Mouse (Mus musculus): ENCODE measurements around the gene Sdc1. TPM values are rescaled to one million over a fixed set of nuclear protein-coding genes. Genes with fewer than 3 reads are reported as not detected.

Gene Sdc1
- polyA plus RNA-seq, 1 experiment = 1.1 TPM

- Histone ChIP-seq H3K36me3 (replicated peaks; ENCODE audit: low read length) (no peaks in the 10 kb centered on the region), H3K27me3 (replicated peaks) (peaks cover 13% of the 10 kb centered on the region), H3K4me1 (no peaks in the 10 kb centered on the region), H3K4me3 (replicated peaks) (no peak overlapping the region), H3K9me3 (peaks cover 9% of the 10 kb centered on the region)
- TF ChIP-seq GATA1 (IDR thresholded peaks at IDR 0.05; ENCODE audit: borderline replicate concordance, low read length) = no peak
- no peak for TF ChIP-seq FLI1 (IDR thresholded peaks at IDR 0.05; ENCODE audit: low read length)
These were observed 27.4 kb downstream of the Sdc1 start for GRCm38 (mm10) chr12:8798486-8799020.

GRCm38 (mm10) chr12:8803421-8804076 is 32.4 kb downstream of the Sdc1 start:
- Histone ChIP-seq H3K27me3 (replicated peaks) (peaks cover 10% of the 10 kb centered on the region), H3K36me3 (replicated peaks; ENCODE audit: low read length) (no peaks in the 10 kb centered on the region), H3K4me3 (replicated peaks) (no peak overlapping the region), H3K9me3 (0 out of 2 replicates have a peak, but pooled peaks cover 5% of the 10 kb centered on the region), H3K4me1 (peaks cover 6% of the 10 kb centered on the region; the same call in 1 of the 2 replicates)
- TF ChIP-seq GATA1 (IDR thresholded peaks at IDR 0.05; ENCODE audit: borderline replicate concordance, low read length) (no peak), FLI1 (IDR thresholded peaks at IDR 0.05; ENCODE audit: low read length) (no peak)

DNA sequence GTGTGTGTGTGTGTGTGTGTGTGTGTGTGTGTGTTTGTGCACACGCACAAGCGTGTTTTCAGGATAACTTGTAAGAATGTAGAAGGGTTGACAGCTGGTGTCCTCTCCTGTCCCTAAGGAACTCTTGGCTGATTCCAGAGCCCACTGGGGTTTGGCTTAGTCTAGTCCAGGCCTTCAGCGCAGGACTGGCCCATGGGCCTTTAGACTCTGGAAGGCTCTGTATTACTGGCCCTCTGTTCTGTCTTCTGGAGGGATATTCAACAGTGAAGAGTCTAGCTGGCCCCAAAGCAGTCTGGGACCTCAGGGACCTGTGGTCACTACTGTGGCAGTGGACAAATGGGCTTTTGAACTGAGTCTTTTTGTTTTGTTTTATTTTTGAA is 32.9 kb downstream of the Sdc1 start:
- Histone ChIP-seq H3K9me3 (0 out of 2 replicates have a peak, but pooled peaks cover 5% of the 10 kb centered on the region), H3K27me3 (replicated peaks) (peaks cover 10% of the 10 kb centered on the region), H3K36me3 (replicated peaks; ENCODE audit: low read length) (no peaks in the 10 kb centered on the region), H3K4me1 (peaks cover 6% of the 10 kb centered on the region; the same call in 1 of the 2 replicates), H3K4me3 (replicated peaks) (no peak overlapping the region)
- TF ChIP-seq FLI1 (IDR thresholded peaks at IDR 0.05; ENCODE audit: low read length) = no peak
- no peak for TF ChIP-seq GATA1 (IDR thresholded peaks at IDR 0.05; ENCODE audit: borderline replicate concordance, low read length)

DNA sequence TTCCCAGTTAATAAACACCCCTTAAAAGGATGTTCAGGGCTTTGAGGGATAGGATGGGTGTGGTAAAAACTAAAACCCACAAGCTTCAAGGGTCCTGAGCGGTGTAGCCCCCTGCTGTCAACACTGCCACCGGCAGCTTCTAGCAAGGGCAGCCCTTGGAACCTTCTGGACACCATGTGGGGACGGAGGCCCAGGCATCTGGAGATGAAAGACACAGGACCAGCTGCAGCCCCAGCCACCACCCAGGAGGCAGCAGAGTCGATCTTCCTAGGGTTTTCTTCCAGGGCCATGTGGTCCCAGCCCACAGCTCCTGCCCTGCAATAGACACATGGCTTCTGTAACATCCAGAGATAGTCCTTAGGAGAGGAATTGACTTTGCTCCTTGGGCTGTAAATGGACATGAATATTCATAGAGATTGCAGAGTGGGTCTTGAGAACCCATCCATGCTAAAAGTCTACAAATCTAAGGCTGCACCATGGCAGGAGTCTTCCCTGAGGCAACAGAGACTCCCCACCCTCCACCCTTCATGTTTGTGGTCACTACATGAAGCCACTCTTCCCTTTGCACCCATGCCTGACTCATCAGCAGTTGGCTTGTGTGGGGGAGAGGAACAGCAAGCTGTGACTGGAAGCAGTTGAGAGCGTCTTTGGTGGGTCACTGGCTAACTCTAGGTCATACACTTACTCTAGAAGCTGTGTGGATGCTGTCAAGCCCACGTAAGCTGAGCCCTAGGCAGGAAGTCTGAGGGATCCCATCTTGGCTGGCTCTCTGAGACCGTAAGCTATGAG is 34.0 kb downstream of the Sdc1 start:
- H3K27me3 ChIP-seq (replicated peaks) = peaks cover 15% of the 10 kb centered on the region
- 0 out of 2 replicates have a peak, but pooled peaks cover 5% of the 10 kb centered on the region for H3K9me3 ChIP-seq
- H3K4me3 ChIP-seq (replicated peaks) = no peak overlapping the region
- H3K36me3 ChIP-seq (replicated peaks; ENCODE audit: low read length) = no peaks in the 10 kb centered on the region
- H3K4me1 ChIP-seq = peaks cover 6% of the 10 kb centered on the region; the same call in 1 of the 2 replicates
- TF ChIP-seq GATA1 (IDR thresholded peaks at IDR 0.05; ENCODE audit: borderline replicate concordance, low read length) = no peak
- TF ChIP-seq FLI1 (IDR thresholded peaks at IDR 0.05; ENCODE audit: low read length) = no peak

GRCm38 (mm10) chr12:8809086-8809485 is 38.0 kb downstream of the Sdc1 start:
- peaks cover 6% of the 10 kb centered on the region; the same call in 1 of the 2 replicates for H3K4me1 ChIP-seq
- TF ChIP-seq GATA1 (IDR thresholded peaks at IDR 0.05; ENCODE audit: borderline replicate concordance, low read length) = no peak
- no peak for TF ChIP-seq FLI1 (IDR thresholded peaks at IDR 0.05; ENCODE audit: low read length)

GRCm38 (mm10) chr12:8809626-8810025 is 38.5 kb downstream of the Sdc1 start:
- H3K36me3 ChIP-seq (replicated peaks; ENCODE audit: low read length) = no peaks in the 10 kb centered on the region
- H3K27me3 ChIP-seq (replicated peaks) = peaks cover 22% of the 10 kb centered on the region
- no peak for TF ChIP-seq FLI1 (IDR thresholded peaks at IDR 0.05; ENCODE audit: low read length)
- no peak for TF ChIP-seq GATA1 (IDR thresholded peaks at IDR 0.05; ENCODE audit: borderline replicate concordance, low read length)
- H3K4me3 ChIP-seq (replicated peaks) = no peak overlapping the region
- peaks cover 6% of the 10 kb centered on the region; the same call in 1 of the 2 replicates for H3K4me1 ChIP-seq
- H3K9me3 ChIP-seq = 0 out of 2 replicates have a peak, but pooled peaks cover 5% of the 10 kb centered on the region

More at GRCm38 (mm10) chr12:8809086-8809485, 38.0 kb downstream of the Sdc1 start:
- Histone ChIP-seq H3K4me3 (replicated peaks) (no peak overlapping the region), H3K36me3 (replicated peaks; ENCODE audit: low read length) (no peaks in the 10 kb centered on the region), H3K27me3 (replicated peaks) (peaks cover 20% of the 10 kb centered on the region), H3K9me3 (0 out of 2 replicates have a peak, but pooled peaks cover 5% of the 10 kb centered on the region)

- no peaks in the 10 kb centered on the region for H3K36me3 ChIP-seq (replicated peaks; ENCODE audit: low read length)
- TF ChIP-seq FLI1 (IDR thresholded peaks at IDR 0.05; ENCODE audit: low read length) = no peak
- no peak for TF ChIP-seq GATA1 (IDR thresholded peaks at IDR 0.05; ENCODE audit: borderline replicate concordance, low read length)
These were observed 39.8 kb downstream of the Sdc1 start for GRCm38 (mm10) chr12:8810966-8811365.

GRCm38 (mm10) chr12:8811441-8811871 is 40.3 kb downstream of the Sdc1 start:
- no peak overlapping the region for H3K4me3 ChIP-seq (replicated peaks)
- H3K36me3 ChIP-seq (replicated peaks; ENCODE audit: low read length) = no peaks in the 10 kb centered on the region
- TF ChIP-seq GATA1 (IDR thresholded peaks at IDR 0.05; ENCODE audit: borderline replicate concordance, low read length) (no peak), FLI1 (IDR thresholded peaks at IDR 0.05; ENCODE audit: low read length) (no peak)
- H3K4me1 ChIP-seq = no peaks in the 10 kb centered on the region
- H3K27me3 ChIP-seq (replicated peaks) = peaks cover 28% of the 10 kb centered on the region
- H3K9me3 ChIP-seq = 0 out of 2 replicates have a peak, but pooled peaks cover 5% of the 10 kb centered on the region

More at GRCm38 (mm10) chr12:8810966-8811365, 39.8 kb downstream of the Sdc1 start:
- Histone ChIP-seq H3K27me3 (replicated peaks) (peaks cover 23% of the 10 kb centered on the region), H3K4me3 (replicated peaks) (no peak overlapping the region), H3K9me3 (0 out of 2 replicates have a peak, but pooled peaks cover 5% of the 10 kb centered on the region), H3K4me1 (no peaks in the 10 kb centered on the region)

GRCm38 (mm10) chr12:8811894-8812560 is 40.9 kb downstream of the Sdc1 start:
- no peaks in the 10 kb centered on the region for H3K36me3 ChIP-seq (replicated peaks; ENCODE audit: low read length)

More at GRCm38 (mm10) chr12:8811894-8812560, 40.9 kb downstream of the Sdc1 start:
- Histone ChIP-seq H3K4me3 (replicated peaks) (no peak overlapping the region), H3K4me1 (no peaks in the 10 kb centered on the region), H3K9me3 (no peaks in the 10 kb centered on the region), H3K27me3 (replicated peaks) (peaks cover 28% of the 10 kb centered on the region)
- no peak for TF ChIP-seq GATA1 (IDR thresholded peaks at IDR 0.05; ENCODE audit: borderline replicate concordance, low read length)
- no peak for TF ChIP-seq FLI1 (IDR thresholded peaks at IDR 0.05; ENCODE audit: low read length)

All from megakaryocyte, embryonic 14.5 days (primary cell).